Mouse (Mus musculus) olfactory bulb, adult 2 months (tissue): ENCODE results near the gene Pan3.

Experiments
- CTCF ChIP-seq: fragments of 200-500 bp; IDR thresholded peaks from 2 replicates; pipeline ENCODE4 v1.5.1; 2012; ENCODE audit warnings: low read depth, mild to moderate bottlenecking, low read length, moderate library complexity; ENCODE audit not compliant: insufficient read depth
- POLR2A ChIP-seq: fragments of 200-500 bp; IDR thresholded peaks from 2 replicates; pipeline ENCODE4 v1.6.1; 2012; ENCODE audit warnings: mild to moderate bottlenecking, low read depth, low read length, moderate library complexity; ENCODE audit not compliant: insufficient read depth

DNA sequence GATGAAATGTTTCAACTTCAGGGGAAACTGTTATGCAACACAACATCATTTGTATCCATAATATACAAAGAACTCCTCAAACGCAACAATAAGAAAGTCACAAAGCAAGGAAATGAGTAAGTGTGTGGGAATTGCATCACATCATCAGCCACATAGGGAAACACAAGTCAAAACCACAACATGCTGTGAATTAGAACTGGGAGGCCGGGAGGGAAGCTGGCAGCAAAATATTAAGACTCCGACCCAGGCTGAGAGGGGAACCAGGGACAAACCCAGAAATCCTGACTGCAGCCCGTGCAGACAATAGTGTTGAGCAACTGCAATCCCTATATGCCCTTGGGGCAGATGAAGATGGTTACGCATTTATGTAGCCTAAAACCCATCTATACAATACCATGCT is 40.9 kb upstream of the Pan3 start:
- TF ChIP-seq POLR2A = no peak
- no peak for TF ChIP-seq CTCF
